8 mouse cellular contexts compared by ENCODE assay signal in genomic region chr15:98662198-98662566, GRCm38 (mm10). TPM values are rescaled to one million over a fixed set of nuclear protein-coding genes. Genes with fewer than 3 reads are reported as not detected.
DNase-seq lines count a peak whose midpoint lies in the region; ATAC-seq and TF ChIP-seq lines count a peak whose summit lies in the region.

No protein-coding gene starts in this region.

- WGBS in kidney, postnatal 0 days, result under 1% methylated on average over 14 of the region's 14 CpGs

- TF ChIP-seq CTCF in kidney, postnatal 0 days (IDR thresholded peaks at IDR 0.05; ENCODE audit: low read depth), result no peak
- no peak for TF ChIP-seq CTCF in bone marrow macrophage, adult 2 months (IDR thresholded peaks at IDR 0.05; ENCODE audit: low read depth, low read length)

- DNase-seq in kidney, postnatal 0 days (ENCODE audit: low spot score), result peak; percentile 64
- no peak for DNase-seq in kidney, adult 18-20 months
- no peak for DNase-seq in urinary bladder, postnatal 25 days (ENCODE audit: low spot score)
- no peak for DNase-seq in adrenal gland, adult 8-10 months
- no peak for DNase-seq in frontal cortex, adult 2 months (ENCODE audit: extremely low spot score in 1 of 2, low spot score in 1 of 2)

- H3K4me2 ChIP-seq in kidney, postnatal 0 days (ENCODE audit: low read length), result peak overlapping the region; percentile 60

- H3K4me1 ChIP-seq in kidney, postnatal 0 days (replicated peaks; ENCODE audit: insufficient read depth, low read length), result no peaks in the 10 kb centered on the region
- peaks cover 10% of the 10 kb centered on the region for H3K4me1 ChIP-seq in bone marrow macrophage, adult 2 months (ENCODE audit: control insufficient read depth, insufficient read depth, low read length)

- H3K9ac ChIP-seq in kidney, postnatal 0 days (ENCODE audit: low read depth, low read length), result peak overlapping the region; percentile 78

- no peak for ATAC-seq in kidney, postnatal 0 days (replicated peaks; ENCODE audit: low FRiP score, low read depth)
- ATAC-seq in hematopoietic stem cell, adult 5-6 weeks (replicated peaks in 1 of 2; ENCODE audit: insufficient read depth in 1 of 2, low FRiP score in 2 of 2, low TSS enrichment in 1 of 2, low read depth in 1 of 2, poor library complexity in 2 of 2, severe bottlenecking in 2 of 2), result peak; percentile 31 to 52
- peak; percentile 59 for ATAC-seq in megakaryocyte, adult 5-6 weeks (ENCODE audit: poor library complexity, severe bottlenecking)

- no peak for TF ChIP-seq POLR2A in bone marrow macrophage, adult 2 months (IDR thresholded peaks at IDR 0.05; ENCODE audit: borderline replicate concordance, low read depth, low read length)

- H3K27me3 ChIP-seq in kidney, postnatal 0 days (ENCODE audit: insufficient read depth, low read length), result no peaks in the 10 kb centered on the region

- peak overlapping the region; percentile 57 for H3K4me3 ChIP-seq in kidney, postnatal 0 days (replicated peaks; ENCODE audit: low read depth, low read length)
- peak overlapping the region; percentile 88 for H3K4me3 ChIP-seq in bone marrow macrophage, adult 2 months (ENCODE audit: insufficient read depth, low read length)

- H3K9me3 ChIP-seq in kidney, postnatal 0 days (replicated peaks; ENCODE audit: low read length), result no peaks in the 10 kb centered on the region

- H3K36me3 ChIP-seq in kidney, postnatal 0 days (ENCODE audit: insufficient read depth, low read length), result peaks cover 16% of the 10 kb centered on the region

- H3K27ac ChIP-seq in kidney, postnatal 0 days, result peak overlapping the region; percentile 80
- peak overlapping the region; percentile 88 for H3K27ac ChIP-seq in bone marrow macrophage, adult 2 months (ENCODE audit: insufficient read depth, low read depth, low read length)

RNA-seq across cellular contexts. Expression of gene Ddx23, which starts 0.5 kb away (rescaled TPM):
- polyA plus RNA-seq in kidney, postnatal 0 days (2015; fragmentation: Nextera tagmentation; extraction: Ambion mirVana), result 14.6 and 17.6 TPM in 2 replicates
- polyA plus RNA-seq in bone marrow macrophage, adult 2 months (2012; ENCODE audit: insufficient read depth, insufficient read length, missing spikeins), result 83.1 and 84.9 TPM in 2 replicates
- total RNA-seq in hematopoietic stem cell, adult 5-6 weeks (2017), result 93.8 and 108 TPM in 2 replicates
- total RNA-seq in megakaryocyte, adult 5-6 weeks (2015), result 20.2 and 23.4 TPM in 2 replicates
- 84.3 and 106 TPM in 2 replicates for total RNA-seq in megakaryocyte, adult 5-6 weeks (2017)
- total RNA-seq in adrenal gland, adult 8-10 months (2022), result 100 to 1,000 TPM in 1 of 4 experiments, 10 to 100 TPM in 3; 68.9 to 100 (median 85.6) TPM
- 56.2 and 63.3 TPM in 2 replicates for polyA plus RNA-seq in frontal cortex, adult 2 months (2012; rRNA removed)

RNA-seq across cellular contexts. Expression of gene Rnd1, which starts 15.1 kb away (rescaled TPM):
- polyA plus RNA-seq in kidney, postnatal 0 days (2015; fragmentation: Nextera tagmentation; extraction: Ambion mirVana), result 0.50 and 0.66 TPM in 2 replicates
- polyA plus RNA-seq in bone marrow macrophage, adult 2 months (2012; ENCODE audit: insufficient read depth, insufficient read length, missing spikeins), result 1.1 TPM in 2 replicates
- total RNA-seq in hematopoietic stem cell, adult 5-6 weeks (2017), result 0.79 and 1.1 TPM in 2 replicates
- total RNA-seq in megakaryocyte, adult 5-6 weeks (2015), result 0.73 and 1.6 TPM in 2 replicates
- total RNA-seq in megakaryocyte, adult 5-6 weeks (2017), result 2.9 and 4.3 TPM in 2 replicates
- total RNA-seq in adrenal gland, adult 8-10 months (2022), result 1 to 10 TPM; 2.5 to 9.7 (median 4.0) TPM
- polyA plus RNA-seq in frontal cortex, adult 2 months (2012; rRNA removed), result 25.4 and 25.5 TPM in 2 replicates

RNA-seq across cellular contexts. Expression of gene Cacnb3, which starts 31.5 kb away (rescaled TPM):
- 19.8 and 22.4 TPM in 2 replicates for polyA plus RNA-seq in kidney, postnatal 0 days (2015; fragmentation: Nextera tagmentation; extraction: Ambion mirVana)
- polyA plus RNA-seq in bone marrow macrophage, adult 2 months (2012; ENCODE audit: insufficient read depth, insufficient read length, missing spikeins), result 0.88 and 1.3 TPM in 2 replicates
- not detected in 2 replicates for total RNA-seq in hematopoietic stem cell, adult 5-6 weeks (2017)
- total RNA-seq in megakaryocyte, adult 5-6 weeks (2015), result 0.04 TPM in 1 of 2 replicates, not detected in the other
- total RNA-seq in megakaryocyte, adult 5-6 weeks (2017), result 0.11 TPM in 1 of 2 replicates, not detected in the other
- 10 to 100 TPM; 13.4 to 19.6 (median 15.7) TPM for total RNA-seq in adrenal gland, adult 8-10 months (2022)
- polyA plus RNA-seq in frontal cortex, adult 2 months (2012; rRNA removed), result 377 and 417 TPM in 2 replicates

RNA-seq across cellular contexts. Expression of gene Ccdc65, which starts 45.8 kb away (rescaled TPM):
- 0.74 and 0.75 TPM in 2 replicates for polyA plus RNA-seq in kidney, postnatal 0 days (2015; fragmentation: Nextera tagmentation; extraction: Ambion mirVana)
- not detected in 2 replicates for polyA plus RNA-seq in bone marrow macrophage, adult 2 months (2012; ENCODE audit: insufficient read depth, insufficient read length, missing spikeins)
- total RNA-seq in hematopoietic stem cell, adult 5-6 weeks (2017), result 0.19 TPM in 1 of 2 replicates, not detected in the other
- total RNA-seq in megakaryocyte, adult 5-6 weeks (2015), result not detected in 2 replicates
- not detected in 2 replicates for total RNA-seq in megakaryocyte, adult 5-6 weeks (2017)
- under 1 TPM; 0.59 to 0.90 (median 0.82) TPM for total RNA-seq in adrenal gland, adult 8-10 months (2022)
- polyA plus RNA-seq in frontal cortex, adult 2 months (2012; rRNA removed), result 6.4 and 7.7 TPM in 2 replicates

RNA-seq across cellular contexts. Expression of gene Adcy6, which starts 52.3 kb away (rescaled TPM):
- 16.8 and 17.0 TPM in 2 replicates for polyA plus RNA-seq in kidney, postnatal 0 days (2015; fragmentation: Nextera tagmentation; extraction: Ambion mirVana)
- 0.35 and 0.72 TPM in 2 replicates for polyA plus RNA-seq in bone marrow macrophage, adult 2 months (2012; ENCODE audit: insufficient read depth, insufficient read length, missing spikeins)
- 14.1 and 17.3 TPM in 2 replicates for total RNA-seq in hematopoietic stem cell, adult 5-6 weeks (2017)
- 0.31 and 0.71 TPM in 2 replicates for total RNA-seq in megakaryocyte, adult 5-6 weeks (2015)
- 0.99 and 1.1 TPM in 2 replicates for total RNA-seq in megakaryocyte, adult 5-6 weeks (2017)
- 10 to 100 TPM; 35.2 to 66.9 (median 56.7) TPM for total RNA-seq in adrenal gland, adult 8-10 months (2022)
- 40.3 and 45.6 TPM in 2 replicates for polyA plus RNA-seq in frontal cortex, adult 2 months (2012; rRNA removed)

Comparison
In these comparisons a context has a peak if more than half of its experiments do, and no peak if none do; other contexts are left out.
1. RNA of gene Cacnb3, which starts 31.5 kb away (total RNA-seq): 13.4 to 19.6 TPM in adrenal gland, adult 8-10 months; 0.04 to 0.11 TPM in megakaryocyte, adult 5-6 weeks and not detected in hematopoietic stem cell, adult 5-6 weeks; every median in the first group is over 10 times any median in the second.